Mouse (Mus musculus): ENCODE data around the gene F12. TPM values are rescaled to one million over a fixed set of nuclear protein-coding genes. Genes with fewer than 3 reads are reported as not detected.

F12 gene
- total and polyA plus RNA-seq, 2 experiments from 2014 or later: 0.51 TPM; not detected in 1

GRCm38 (mm10) chr13:55374206-55374924 lies 52.2 kb downstream of the F12 start:
- no peak overlapping the region for H3K4me2 ChIP-seq (ENCODE audit: low read depth)
- WGBS: 67% methylated on average over 6 of the region's 6 CpGs
- no peak overlapping the region for H3K9ac ChIP-seq
- H3K4me3 ChIP-seq (ENCODE audit: low read depth, low read length): no peak overlapping the region
- TF ChIP-seq CTCF (IDR thresholded peaks at IDR 0.05; ENCODE audit: low read depth): no peak
- H3K27me3 ChIP-seq (ENCODE audit: insufficient read depth, low read length): peaks cover 18% of the 10 kb centered on the region
- ATAC-seq (no peak), DNase-seq (no peak)
- no peaks in the 10 kb centered on the region for H3K4me1 ChIP-seq (ENCODE audit: insufficient read depth)
- H3K27ac ChIP-seq (ENCODE audit: low read depth, low read length): no peak overlapping the region
- H3K9me3 ChIP-seq (ENCODE audit: low read length): no peaks in the 10 kb centered on the region
- no peaks in the 10 kb centered on the region for H3K36me3 ChIP-seq (ENCODE audit: insufficient read depth)

GRCm38 (mm10) chr13:55371740-55372139 lies 54.9 kb downstream of the F12 start:
- WGBS: 54% methylated on average over 5 of the region's 5 CpGs
- H3K4me3 ChIP-seq (ENCODE audit: low read depth, low read length): no peak overlapping the region
- no peak overlapping the region for H3K4me2 ChIP-seq (ENCODE audit: low read depth)
- DNase-seq (no peak), ATAC-seq (no peak)
- H3K9ac ChIP-seq: no peak overlapping the region
- H3K27me3 ChIP-seq (ENCODE audit: insufficient read depth, low read length): peaks cover 7% of the 10 kb centered on the region; the same call in 1 of the 2 replicates
- no peaks in the 10 kb centered on the region for H3K36me3 ChIP-seq (ENCODE audit: insufficient read depth)
- H3K4me1 ChIP-seq (ENCODE audit: insufficient read depth): no peaks in the 10 kb centered on the region
- H3K9me3 ChIP-seq (ENCODE audit: low read length): no peaks in the 10 kb centered on the region
- H3K27ac ChIP-seq (ENCODE audit: low read depth, low read length): no peak overlapping the region
- no peak for TF ChIP-seq CTCF (IDR thresholded peaks at IDR 0.05; ENCODE audit: low read depth)

GRCm38 (mm10) chr13:55371007-55371681 lies 55.4 kb downstream of the F12 start:
- WGBS: 70% methylated on average over 8 of the region's 8 CpGs
- H3K27me3 ChIP-seq (ENCODE audit: insufficient read depth, low read length): peaks cover 7% of the 10 kb centered on the region; the same call in 1 of the 2 replicates
- H3K36me3 ChIP-seq (ENCODE audit: insufficient read depth): no peaks in the 10 kb centered on the region
- no peak for DNase-seq
- H3K4me2 ChIP-seq (ENCODE audit: low read depth): no peak overlapping the region
- no peak overlapping the region for H3K27ac ChIP-seq (ENCODE audit: low read depth, low read length)
- H3K9me3 ChIP-seq (ENCODE audit: low read length): no peaks in the 10 kb centered on the region
- no peak overlapping the region for H3K9ac ChIP-seq
- no peak for TF ChIP-seq CTCF (IDR thresholded peaks at IDR 0.05; ENCODE audit: low read depth)
- ATAC-seq: no peak
- H3K4me3 ChIP-seq (ENCODE audit: low read depth, low read length): no peak overlapping the region
- no peaks in the 10 kb centered on the region for H3K4me1 ChIP-seq (ENCODE audit: insufficient read depth)

GRCm38 (mm10) chr13:55370234-55370633 lies 56.4 kb downstream of the F12 start:
- H3K4me3 ChIP-seq (ENCODE audit: low read depth, low read length): no peak overlapping the region
- no peak for DNase-seq
- H3K27me3 ChIP-seq (ENCODE audit: insufficient read depth, low read length): peaks cover 7% of the 10 kb centered on the region; the same call in 1 of the 2 replicates
- ATAC-seq: no peak
- WGBS: 70% methylated on average over 3 of the region's 3 CpGs
- H3K27ac ChIP-seq (ENCODE audit: low read depth, low read length): no peak overlapping the region
- H3K4me1 ChIP-seq (ENCODE audit: insufficient read depth): no peaks in the 10 kb centered on the region
- H3K4me2 ChIP-seq (ENCODE audit: low read depth): peak overlapping the region; percentile 27; the same call in 1 of the 2 replicates
- no peak for TF ChIP-seq CTCF (IDR thresholded peaks at IDR 0.05; ENCODE audit: low read depth)
- no peaks in the 10 kb centered on the region for H3K36me3 ChIP-seq (ENCODE audit: insufficient read depth)
- no peak overlapping the region for H3K9ac ChIP-seq
- no peaks in the 10 kb centered on the region for H3K9me3 ChIP-seq (ENCODE audit: low read length)

GRCm38 (mm10) chr13:55369531-55370114 lies 57.0 kb downstream of the F12 start, which contains the start of gene Rgs14:
Gene Rgs14, plus strand, starts transcription at chr13:55369732.
- WGBS: 62% methylated on average over 13 of the region's 13 CpGs
- no peak within 1 kb of the TSS for H3K27ac ChIP-seq (ENCODE audit: low read depth, low read length)
- H3K9ac ChIP-seq: no peak within 1 kb of the TSS
- no peaks in the 10 kb centered on the region for H3K9me3 ChIP-seq (ENCODE audit: low read length)
- ATAC-seq: 0 out of 2 replicates have a peak, but pooled peaks have one; percentile 6
- no peak within 1 kb of the TSS for H3K4me3 ChIP-seq (ENCODE audit: low read depth, low read length)
- peaks cover 7% of the 10 kb centered on the region; the same call in 1 of the 2 replicates for H3K27me3 ChIP-seq (ENCODE audit: insufficient read depth, low read length)
- H3K36me3 ChIP-seq (ENCODE audit: insufficient read depth): no peaks in the 10 kb centered on the region
- H3K4me1 ChIP-seq (ENCODE audit: insufficient read depth): no peaks in the 10 kb centered on the region
- TF ChIP-seq CTCF (IDR thresholded peaks at IDR 0.05; ENCODE audit: low read depth): no peak
- DNase-seq: no peak
- peak within 1 kb of the TSS; percentile 27 for H3K4me2 ChIP-seq (ENCODE audit: low read depth)

- H3K27ac ChIP-seq (ENCODE audit: low read depth, low read length): no peak overlapping the region
- H3K9me3 ChIP-seq (ENCODE audit: low read length): no peaks in the 10 kb centered on the region
- TF ChIP-seq CTCF (IDR thresholded peaks at IDR 0.05; ENCODE audit: low read depth): no peak
- WGBS: 80% methylated on average over 7 of the region's 7 CpGs
- H3K4me1 ChIP-seq (ENCODE audit: insufficient read depth): no peaks in the 10 kb centered on the region
- H3K27me3 ChIP-seq (ENCODE audit: insufficient read depth, low read length): peaks cover 7% of the 10 kb centered on the region; the same call in 1 of the 2 replicates
- no peak for DNase-seq
- no peak overlapping the region for H3K4me3 ChIP-seq (ENCODE audit: low read depth, low read length)
- H3K36me3 ChIP-seq (ENCODE audit: insufficient read depth): no peaks in the 10 kb centered on the region
- H3K9ac ChIP-seq: no peak overlapping the region
- ATAC-seq: no peak
- H3K4me2 ChIP-seq (ENCODE audit: low read depth): no peak overlapping the region
Measured at GRCm38 (mm10) chr13:55368401-55368800, 58.2 kb downstream of the F12 start.

Small RNA genes within 50 kb of the gene (microRNA-seq; reads per million reads assigned to microRNA genes)
- 0 to 0.61 reads per million in 2 experiments for gene Mir6943

Other genes with a start within 250 kb of the F12 start
- 81.2 and 104 TPM in 2 replicates for gene Nsd1, start 217.0 kb downstream of the F12 start, total RNA-seq (2014; rRNA removed)
- gene Nsd1, start 217.0 kb downstream of the F12 start, polyA plus RNA-seq (2015; fragmentation: Nextera tagmentation; extraction: Ambion mirVana): 37.5 and 48.2 TPM in 2 replicates
- 159 and 187 TPM in 2 replicates for gene Prelid1, start 106.3 kb downstream of the F12 start, total RNA-seq (2014; rRNA removed)
- gene Prelid1, start 106.3 kb downstream of the F12 start, polyA plus RNA-seq (2015; fragmentation: Nextera tagmentation; extraction: Ambion mirVana): 313 and 316 TPM in 2 replicates
- gene Rab24, start 104.8 kb downstream of the F12 start, total RNA-seq (2014; rRNA removed): 67.3 and 77.4 TPM in 2 replicates
- gene Rab24, start 104.8 kb downstream of the F12 start, polyA plus RNA-seq (2015; fragmentation: Nextera tagmentation; extraction: Ambion mirVana): 92.3 and 99.4 TPM in 2 replicates
- gene Mxd3, start 97.0 kb downstream of the F12 start, total RNA-seq (2014; rRNA removed): 10.1 and 10.5 TPM in 2 replicates
- gene Mxd3, start 97.0 kb downstream of the F12 start, polyA plus RNA-seq (2015; fragmentation: Nextera tagmentation; extraction: Ambion mirVana): 7.3 and 9.4 TPM in 2 replicates
- 55.2 and 62.6 TPM in 2 replicates for gene Lman2, start 64.0 kb downstream of the F12 start, total RNA-seq (2014; rRNA removed)
- gene Lman2, start 64.0 kb downstream of the F12 start, polyA plus RNA-seq (2015; fragmentation: Nextera tagmentation; extraction: Ambion mirVana): 32.8 TPM in 2 replicates
- gene Rgs14, start 57.1 kb downstream of the F12 start, total RNA-seq (2014; rRNA removed): 4.0 and 4.4 TPM in 2 replicates
- 2.5 and 3.9 TPM in 2 replicates for gene Rgs14, start 57.1 kb downstream of the F12 start, polyA plus RNA-seq (2015; fragmentation: Nextera tagmentation; extraction: Ambion mirVana)
- 0.95 TPM in 1 of 2 replicates, not detected in the other for gene Slc34a1, start 28.6 kb downstream of the F12 start, total RNA-seq (2014; rRNA removed)
- gene Slc34a1, start 28.6 kb downstream of the F12 start, polyA plus RNA-seq (2015; fragmentation: Nextera tagmentation; extraction: Ambion mirVana): 0.29 TPM in 1 of 2 replicates, not detected in the other
- not detected in 2 replicates for gene Pfn3, start 11.6 kb downstream of the F12 start, total RNA-seq (2014; rRNA removed)
- gene Pfn3, start 11.6 kb downstream of the F12 start, polyA plus RNA-seq (2015; fragmentation: Nextera tagmentation; extraction: Ambion mirVana): 0.93 and 1.5 TPM in 2 replicates
- gene Grk6, start 18.3 kb upstream of the F12 start, total RNA-seq (2014; rRNA removed): 79.5 and 88.2 TPM in 2 replicates
- gene Grk6, start 18.3 kb upstream of the F12 start, polyA plus RNA-seq (2015; fragmentation: Nextera tagmentation; extraction: Ambion mirVana): 38.5 and 40.8 TPM in 2 replicates
- gene Prr7, start 37.5 kb upstream of the F12 start, total RNA-seq (2014; rRNA removed): 108 and 118 TPM in 2 replicates
- gene Prr7, start 37.5 kb upstream of the F12 start, polyA plus RNA-seq (2015; fragmentation: Nextera tagmentation; extraction: Ambion mirVana): 7.8 and 8.7 TPM in 2 replicates
- 545 and 619 TPM in 2 replicates for gene Dbn1, start 61.3 kb upstream of the F12 start, total RNA-seq (2014; rRNA removed)
- 603 and 619 TPM in 2 replicates for gene Dbn1, start 61.3 kb upstream of the F12 start, polyA plus RNA-seq (2015; fragmentation: Nextera tagmentation; extraction: Ambion mirVana)
- 26.6 and 36.7 TPM in 2 replicates for gene Pdlim7, start 86.9 kb upstream of the F12 start, total RNA-seq (2014; rRNA removed)
- 114 and 115 TPM in 2 replicates for gene Pdlim7, start 86.9 kb upstream of the F12 start, polyA plus RNA-seq (2015; fragmentation: Nextera tagmentation; extraction: Ambion mirVana)
- gene Dok3, start 102.5 kb upstream of the F12 start, total RNA-seq (2014; rRNA removed): 2.5 and 4.8 TPM in 2 replicates
- gene Dok3, start 102.5 kb upstream of the F12 start, polyA plus RNA-seq (2015; fragmentation: Nextera tagmentation; extraction: Ambion mirVana): 0.82 TPM in 2 replicates
- gene Ddx41, start 109.9 kb upstream of the F12 start, total RNA-seq (2014; rRNA removed): 65.2 and 69.6 TPM in 2 replicates
- gene Ddx41, start 109.9 kb upstream of the F12 start, polyA plus RNA-seq (2015; fragmentation: Nextera tagmentation; extraction: Ambion mirVana): 46.1 and 51.7 TPM in 2 replicates
- gene Fam193b, start 144.3 kb upstream of the F12 start, total RNA-seq (2014; rRNA removed): 88.4 and 93.1 TPM in 2 replicates
- 41.2 and 41.6 TPM in 2 replicates for gene Fam193b, start 144.3 kb upstream of the F12 start, polyA plus RNA-seq (2015; fragmentation: Nextera tagmentation; extraction: Ambion mirVana)
- gene Tmed9, start 146.9 kb upstream of the F12 start, total RNA-seq (2014; rRNA removed): 52.9 and 56.3 TPM in 2 replicates
- 102 TPM in 2 replicates for gene Tmed9, start 146.9 kb upstream of the F12 start, polyA plus RNA-seq (2015; fragmentation: Nextera tagmentation; extraction: Ambion mirVana)
- gene B4galt7, start 173.1 kb upstream of the F12 start, total RNA-seq (2014; rRNA removed): 57.6 and 63.1 TPM in 2 replicates
- gene B4galt7, start 173.1 kb upstream of the F12 start, polyA plus RNA-seq (2015; fragmentation: Nextera tagmentation; extraction: Ambion mirVana): 36.1 and 43.0 TPM in 2 replicates
- gene Caml, start 196.2 kb upstream of the F12 start, total RNA-seq (2014; rRNA removed): 87.8 and 115 TPM in 2 replicates
- 116 and 121 TPM in 2 replicates for gene Caml, start 196.2 kb upstream of the F12 start, polyA plus RNA-seq (2015; fragmentation: Nextera tagmentation; extraction: Ambion mirVana)
- 28.0 and 34.7 TPM in 2 replicates for gene Ddx46, start 208.2 kb upstream of the F12 start, total RNA-seq (2014; rRNA removed)
- 17.7 and 20.1 TPM in 2 replicates for gene Ddx46, start 208.2 kb upstream of the F12 start, polyA plus RNA-seq (2015; fragmentation: Nextera tagmentation; extraction: Ambion mirVana)